15 mouse cellular contexts compared by ENCODE assay signal in genomic region chr9:123031496-123032246, GRCm38 (mm10). TPM values are rescaled to one million over a fixed set of nuclear protein-coding genes. Genes with fewer than 3 reads are reported as not detected.
"Had no signal": no experiment of that assay in that cellular context is flagged by ENCODE, and none has a peak within 500 bp of the region (broad histone marks: within the 10 kb centered on the region; RNA-seq: fewer than 3 reads in every experiment).

No protein-coding gene starts in this region.

- H3K27ac ChIP-seq: limb, embryonic 12.5 days; liver, embryonic 15.5 days; lung, embryonic 15.5 days; midbrain, embryonic 13.5 days; neural tube, embryonic 15.5 days had no signal

- H3K9ac ChIP-seq: limb, embryonic 12.5 days; liver, embryonic 15.5 days; lung, embryonic 15.5 days; midbrain, embryonic 13.5 days; neural tube, embryonic 15.5 days had no signal

- ATAC-seq: midbrain, embryonic 13.5 days had no signal

- H3K4me1 ChIP-seq: limb, embryonic 12.5 days; liver, embryonic 15.5 days; lung, embryonic 15.5 days; midbrain, embryonic 13.5 days; neural tube, embryonic 15.5 days had no signal

- DNase-seq: kidney, adult 18-20 months; kidney, postnatal 10 days; kidney, postnatal 4 days; lung, postnatal 14 days; right cerebral cortex, adult 18-20 months; right cerebral cortex, postnatal 25 days; spleen, adult 18-20 months; thymus, postnatal 36 days had no signal

- H3K36me3 ChIP-seq: limb, embryonic 12.5 days; liver, embryonic 15.5 days; lung, embryonic 15.5 days; midbrain, embryonic 13.5 days; neural tube, embryonic 15.5 days had no signal

- H3K27me3 ChIP-seq: limb, embryonic 12.5 days; liver, embryonic 15.5 days; lung, embryonic 15.5 days; midbrain, embryonic 13.5 days; neural tube, embryonic 15.5 days had no signal

- H3K4me3 ChIP-seq: limb, embryonic 12.5 days; liver, embryonic 15.5 days; lung, embryonic 15.5 days; midbrain, embryonic 13.5 days; myocyte; neural tube, embryonic 15.5 days had no signal

- H3K9me3 ChIP-seq: limb, embryonic 12.5 days; liver, embryonic 15.5 days; lung, embryonic 15.5 days; midbrain, embryonic 13.5 days; neural tube, embryonic 15.5 days had no signal

- H3K4me2 ChIP-seq: limb, embryonic 12.5 days; liver, embryonic 15.5 days; lung, embryonic 15.5 days; midbrain, embryonic 13.5 days; neural tube, embryonic 15.5 days had no signal

RNA-seq across cellular contexts. Expression of gene Tgm4, which starts 2.9 kb away (rescaled TPM):
- total RNA-seq: liver, adult 2 months had no signal
- polyA plus RNA-seq: liver, adult 2 months had no signal
